Mouse (Mus musculus) lung, adult 18-20 months (tissue): ENCODE data around the gene Abcb4.
"Not testable (repeated sequence)": the region's sequence is repeated elsewhere in the genome, so short reads cannot be mapped to it uniquely, and the experiment has no call there.

Experiments used
- DNase-seq, 2 experiments: peaks; one replicate each; pipeline ENCODE4 v3.0.0; 2022; ENCODE audit warnings: mixed read lengths in 2 of 2

Gene Abcb4

GRCm38 (mm10) chr5:9000006-9000405, 106.5 kb downstream of the Abcb4 start:
- DNase-seq = not testable (repeated sequence)

GRCm38 (mm10) chr5:9006585-9006984, 113.1 kb downstream of the Abcb4 start:
- not testable (repeated sequence) for DNase-seq
